ENCODE assay signal across 24 mouse cellular contexts in genomic region chr6:72976866-72977265, GRCm38 (mm10). TPM values are rescaled to one million over a fixed set of nuclear protein-coding genes. Genes with fewer than 3 reads are reported as not detected.
A peak's percentile ranks its signal among the peaks of the same experiment; 100 is the strongest.
DNase-seq lines count a peak whose midpoint lies in the region; ATAC-seq and TF ChIP-seq lines count a peak whose summit lies in the region.
"Had no signal": no experiment of that assay in that cellular context is flagged by ENCODE, and none has a peak within 500 bp of the region (broad histone marks: within the 10 kb centered on the region; RNA-seq: fewer than 3 reads in every experiment).

No protein-coding gene starts in this region.

- H3K4me3 ChIP-seq in heart, embryonic 11.5 days (ENCODE audit: low read depth, low read length), result no peak overlapping the region
- no peak overlapping the region for H3K4me3 ChIP-seq in lung, postnatal 0 days (ENCODE audit: low read depth, low read length)
- H3K4me3 ChIP-seq: forebrain, embryonic 15.5 days; heart, embryonic 13.5 days; hindbrain, embryonic 10.5 days; midbrain, embryonic 10.5 days; stomach, embryonic 15.5 days had no signal

- ATAC-seq in heart, embryonic 11.5 days (replicated peaks; ENCODE audit: insufficient number of reproducible peaks, low FRiP score, low TSS enrichment), result no peak
- ATAC-seq in lung, postnatal 0 days, result peak; percentile 49
- ATAC-seq in CD4-positive, CD25-positive, alpha-beta regulatory T cell, adult 4 months, result no peak
- ATAC-seq: forebrain, embryonic 15.5 days; hindbrain, postnatal 0 days had no signal

- no peak overlapping the region for H3K4me2 ChIP-seq in heart, embryonic 11.5 days
- H3K4me2 ChIP-seq in lung, postnatal 0 days (replicated peaks; ENCODE audit: low read depth, low read length), result no peak overlapping the region
- H3K4me2 ChIP-seq: forebrain, embryonic 15.5 days; heart, embryonic 13.5 days; liver, embryonic 11.5 days; stomach, embryonic 15.5 days had no signal

- H3K9me3 ChIP-seq in heart, embryonic 11.5 days (replicated peaks; ENCODE audit: control insufficient read depth, low read length), result no peaks in the 10 kb centered on the region
- H3K9me3 ChIP-seq in lung, postnatal 0 days (ENCODE audit: low read length), result no peaks in the 10 kb centered on the region
- H3K9me3 ChIP-seq: forebrain, embryonic 15.5 days; G1E; heart, embryonic 13.5 days; hindbrain, embryonic 10.5 days; midbrain, embryonic 10.5 days; stomach, embryonic 15.5 days had no signal

- H3K27me3 ChIP-seq in heart, embryonic 11.5 days (ENCODE audit: control insufficient read depth, insufficient read depth, low read length), result no peaks in the 10 kb centered on the region
- H3K27me3 ChIP-seq in lung, postnatal 0 days (replicated peaks; ENCODE audit: insufficient read depth, low read length), result no peaks in the 10 kb centered on the region
- H3K27me3 ChIP-seq: forebrain, embryonic 15.5 days; heart, embryonic 13.5 days; stomach, embryonic 15.5 days had no signal

- H3K27ac ChIP-seq in heart, embryonic 11.5 days (ENCODE audit: low read depth, low read length), result no peak overlapping the region
- no peak overlapping the region for H3K27ac ChIP-seq in lung, postnatal 0 days (ENCODE audit: low read length)
- H3K27ac ChIP-seq: forebrain, embryonic 15.5 days; heart, embryonic 13.5 days; hindbrain, embryonic 10.5 days; hindbrain, postnatal 0 days; macrophage; midbrain, embryonic 10.5 days; stomach, embryonic 15.5 days had no signal

- H3K4me1 ChIP-seq in heart, embryonic 11.5 days (ENCODE audit: control insufficient read depth, insufficient read depth, low read length), result 0 out of 2 replicates have a peak, but pooled peaks cover 6% of the 10 kb centered on the region
- no peaks in the 10 kb centered on the region for H3K4me1 ChIP-seq in lung, postnatal 0 days (ENCODE audit: insufficient read depth, low read depth, low read length)
- H3K4me1 ChIP-seq: forebrain, embryonic 15.5 days had no signal

- WGBS in heart, embryonic 11.5 days (ENCODE audit: insufficient replicate concordance), result 68% methylated on average over 2 of the region's 2 CpGs
- 64% methylated on average over 2 of the region's 2 CpGs for WGBS in lung, postnatal 0 days

- peak; percentile 32 to 51 for DNase-seq in heart, adult 18-20 months
- DNase-seq in lung, adult 18-20 months, result peak; percentile 18 to 33
- DNase-seq in lung, postnatal 25 days (ENCODE audit: low spot score), result no peak
- DNase-seq in lung, postnatal 0 days (ENCODE audit: low spot score), result peak; percentile 57
- DNase-seq in left cerebral cortex, adult 11 months (ENCODE audit: low spot score), result no peak
- DNase-seq: adrenal gland, postnatal 14 days; cerebellum, postnatal 14 days; embryo, embryonic 11 days; kidney, adult 11 months; kidney, postnatal 25 days; layer of hippocampus, adult 9-11 months; retina, postnatal 1 day; thymus, adult 18-20 months had no signal

- no peaks in the 10 kb centered on the region for H3K36me3 ChIP-seq in heart, embryonic 11.5 days (ENCODE audit: control insufficient read depth, insufficient read depth, low read length)
- H3K36me3 ChIP-seq in lung, postnatal 0 days (ENCODE audit: insufficient read depth, low read length), result no peaks in the 10 kb centered on the region
- H3K36me3 ChIP-seq: forebrain, embryonic 15.5 days; G1E; heart, embryonic 13.5 days; hindbrain, embryonic 10.5 days; midbrain, embryonic 10.5 days; stomach, embryonic 15.5 days had no signal

- no peak for TF ChIP-seq EP300 in lung, postnatal 0 days (IDR thresholded peaks at IDR 0.05)

- TF ChIP-seq CTCF in lung, postnatal 0 days (IDR thresholded peaks at IDR 0.05), result no peak

- no peak overlapping the region for H3K9ac ChIP-seq in heart, embryonic 11.5 days (ENCODE audit: low read depth, low read length)
- H3K9ac ChIP-seq in lung, postnatal 0 days (replicated peaks; ENCODE audit: low read depth), result no peak overlapping the region
- H3K9ac ChIP-seq: forebrain, embryonic 15.5 days; heart, embryonic 13.5 days; stomach, embryonic 15.5 days had no signal

RNA-seq across cellular contexts. Expression of gene Tmsb10, which starts 18.3 kb away (rescaled TPM):
- total RNA-seq in heart, adult 18-20 months (2021), result 100 to 1,000 TPM in 1 of 2 experiments, 10 to 100 TPM in 1; 99.1 to 111 TPM
- polyA plus RNA-seq in heart, embryonic 11.5 days (2014; fragmentation: Nextera tagmentation; extraction: Ambion mirVana), result 1,975 and 2,031 TPM in 2 replicates
- polyA plus RNA-seq in lung, postnatal 0 days (2015; fragmentation: Nextera tagmentation; extraction: Ambion mirVana), result 2,084 and 2,244 TPM in 2 replicates
- polyA plus RNA-seq in CD4-positive, CD25-positive, alpha-beta regulatory T cell, adult 4 months (2017; shearing (Covaris generic)), result 1,000 to 10,000 TPM; 3,536 to 4,629 TPM

Comparison
In these comparisons a context has a peak if more than half of its experiments do, and no peak if none do; other contexts are left out.
1. DNase-seq: peak in heart, adult 18-20 months (2 of 2), lung, adult 18-20 months (2 of 2) and lung, postnatal 0 days (single experiment); none in lung, postnatal 25 days (single experiment) and left cerebral cortex, adult 11 months (single experiment).